Mouse (Mus musculus) stomach, embryonic 16.5 days (tissue): ENCODE data around the gene Stab1. TPM values are rescaled to one million over a fixed set of nuclear protein-coding genes. Genes with fewer than 3 reads are reported as not detected.

ENCODE experiments used
- ATAC-seq: fragments of 200-750 bp; cut with Nextera tagmentation; 2 replicates; pipeline ENCODE4 v1.8.0; 2017; ENCODE audit warnings: moderate number of reproducible peaks, moderate TSS enrichment; ENCODE audit not compliant: insufficient read depth, low FRiP score
- H3K27ac ChIP-seq: fragments of 300-500 bp; sonication (generic); 2 replicates; pipeline ENCODE4 v1.5.1; 2014; ENCODE audit warnings: low read length
- H3K27me3 ChIP-seq: fragments of 300-500 bp; sonication (generic); 2 replicates; pipeline ENCODE4 v1.6.1; 2014; ENCODE audit warnings: low read length, control low read depth, mixed read lengths; ENCODE audit not compliant: control insufficient read depth, insufficient read depth
- H3K36me3 ChIP-seq: fragments of 300-500 bp; sonication (generic); 2 replicates; pipeline ENCODE4 v1.6.1; 2014; ENCODE audit warnings: low read length; ENCODE audit not compliant: control insufficient read depth, insufficient read depth
- H3K4me1 ChIP-seq: fragments of 300-500 bp; sonication (generic); 2 replicates; pipeline ENCODE4 v1.6.1; 2014; ENCODE audit warnings: low read length, control low read depth, mixed read lengths; ENCODE audit not compliant: control insufficient read depth, insufficient read depth
- H3K4me2 ChIP-seq: fragments of 300-500 bp; sonication (generic); 2 replicates; pipeline ENCODE4 v1.6.1; 2014; ENCODE audit warnings: low read depth, low read length, mixed read lengths
- H3K4me3 ChIP-seq: fragments of 300-500 bp; sonication (generic); replicated peaks from 2 replicates; pipeline ENCODE4 v1.5.1; 2014; ENCODE audit warnings: mild to moderate bottlenecking, low read length
- H3K9ac ChIP-seq: fragments of 300-500 bp; sonication (generic); 2 replicates; pipeline ENCODE4 v1.6.1; 2014; ENCODE audit warnings: low read length
- H3K9me3 ChIP-seq: fragments of 300-500 bp; sonication (generic); replicated peaks from 2 replicates; pipeline ENCODE4 v1.6.1; 2016; ENCODE audit warnings: low read length, control low read depth; ENCODE audit not compliant: control insufficient read depth
- WGBS: fragments of 180-500 bp; shearing (Covaris S2); extraction: QIAGEN DNeasy Blood & Tissue Kit; methylation state at CpG from one replicate; pipeline ENCODE4 v1.1.7; 2014; 5-methylcytosine and 5-hydroxymethylcytosine counted together
- polyA plus RNA-seq: library from polyadenylated mRNA; unstranded; fragments of >200 nt; fragmentation: Nextera tagmentation; extraction: Ambion mirVana; gene quantifications from 2 replicates; pipeline ENCODE4 v1.2.1, GENCODE M21; 2015

Stab1 gene
- polyA plus RNA-seq, 1 experiment from 2014 or later = 41.9 TPM

GRCm38 (mm10) chr14:31165010-31165409 is 3.4 kb downstream of the Stab1 start:
- Histone ChIP-seq H3K9ac (no peak overlapping the region), H3K4me2 (no peak overlapping the region), H3K36me3 (0 out of 2 replicates have a peak, but pooled peaks cover under 1% of the 10 kb centered on the region), H3K9me3 (no peaks in the 10 kb centered on the region), H3K27me3 (no peaks in the 10 kb centered on the region), H3K4me1 (0 out of 2 replicates have a peak, but pooled peaks cover 8% of the 10 kb centered on the region), H3K4me3 (no peak overlapping the region), H3K27ac (no peak overlapping the region)
- WGBS = 47% methylated on average over 2 of the region's 2 CpGs
- no peak for ATAC-seq

GRCm38 (mm10) chr14:31164067-31164466 is 4.4 kb downstream of the Stab1 start:
- ATAC-seq = no peak
- Histone ChIP-seq H3K4me2 (no peak overlapping the region), H3K4me3 (no peak overlapping the region), H3K9ac (no peak overlapping the region), H3K4me1 (0 out of 2 replicates have a peak, but pooled peaks cover 8% of the 10 kb centered on the region), H3K27ac (no peak overlapping the region), H3K9me3 (no peaks in the 10 kb centered on the region), H3K36me3 (no peaks in the 10 kb centered on the region), H3K27me3 (no peaks in the 10 kb centered on the region)
- WGBS = 72% methylated on average over 8 of the region's 8 CpGs

- WGBS = 73% methylated on average over 10 of the region's 10 CpGs
- no peak for ATAC-seq
- H3K36me3 ChIP-seq = no peaks in the 10 kb centered on the region
Observed at GRCm38 (mm10) chr14:31161638-31162037, 6.8 kb downstream of the Stab1 start.

GRCm38 (mm10) chr14:31161191-31161590 is 7.2 kb downstream of the Stab1 start:
- Histone ChIP-seq H3K4me3 (no peak overlapping the region), H3K4me1 (0 out of 2 replicates have a peak, but pooled peaks cover 8% of the 10 kb centered on the region)

More at GRCm38 (mm10) chr14:31161638-31162037, 6.8 kb downstream of the Stab1 start:
- no peaks in the 10 kb centered on the region for H3K27me3 ChIP-seq
- H3K9me3 ChIP-seq = no peaks in the 10 kb centered on the region
- H3K4me3 ChIP-seq = no peak overlapping the region
- no peak overlapping the region for H3K9ac ChIP-seq
- 0 out of 2 replicates have a peak, but pooled peaks cover 8% of the 10 kb centered on the region for H3K4me1 ChIP-seq
- no peak overlapping the region for H3K4me2 ChIP-seq
- no peak overlapping the region for H3K27ac ChIP-seq

GRCm38 (mm10) chr14:31160196-31161150 is 8.0 kb downstream of the Stab1 start:
- no peak overlapping the region for H3K9ac ChIP-seq
- no peaks in the 10 kb centered on the region for H3K9me3 ChIP-seq
- ATAC-seq = peak; percentile 46; the same call in 1 of the 2 replicates
- 0 out of 2 replicates have a peak overlapping the region, but pooled peaks have one; percentile 10 for H3K4me2 ChIP-seq
- H3K4me1 ChIP-seq = 0 out of 2 replicates have a peak, but pooled peaks cover 6% of the 10 kb centered on the region
- H3K4me3 ChIP-seq = no peak overlapping the region
- H3K27me3 ChIP-seq = no peaks in the 10 kb centered on the region
- WGBS = 63% methylated on average over 27 of the region's 27 CpGs
- H3K36me3 ChIP-seq = no peaks in the 10 kb centered on the region
- no peak overlapping the region for H3K27ac ChIP-seq

More at GRCm38 (mm10) chr14:31161191-31161590, 7.2 kb downstream of the Stab1 start:
- no peaks in the 10 kb centered on the region for H3K27me3 ChIP-seq
- no peak overlapping the region for H3K27ac ChIP-seq
- 85% methylated on average over 7 of the region's 7 CpGs for WGBS
- H3K4me2 ChIP-seq = no peak overlapping the region
- H3K36me3 ChIP-seq = no peaks in the 10 kb centered on the region
- H3K9ac ChIP-seq = no peak overlapping the region
- no peaks in the 10 kb centered on the region for H3K9me3 ChIP-seq
- ATAC-seq = no peak

DNA sequence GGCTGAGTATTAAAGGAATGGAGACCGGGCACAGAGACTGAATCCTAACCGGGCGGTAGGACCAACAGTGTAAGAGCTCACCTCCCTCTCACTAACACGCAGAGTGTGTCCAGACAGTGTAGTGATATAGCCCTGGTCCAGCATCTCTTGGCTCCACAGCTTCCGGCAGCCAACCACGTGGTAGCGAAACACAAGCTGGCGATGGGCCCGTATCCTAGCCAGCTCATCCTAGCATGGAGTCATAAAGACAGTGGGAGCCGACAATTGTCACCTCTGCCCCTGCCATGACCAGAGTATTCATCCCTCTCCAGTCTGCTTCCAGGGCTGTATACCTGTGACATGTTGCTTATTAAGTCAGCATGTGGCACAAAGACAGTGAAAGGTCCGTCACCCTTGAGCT is 22.7 kb downstream of the Stab1 start:
- Histone ChIP-seq H3K27ac (no peak overlapping the region), H3K4me3 (no peak overlapping the region), H3K27me3 (no peaks in the 10 kb centered on the region), H3K9me3 (no peaks in the 10 kb centered on the region), H3K4me1 (no peaks in the 10 kb centered on the region), H3K36me3 (0 out of 2 replicates have a peak, but pooled peaks cover 10% of the 10 kb centered on the region), H3K4me2 (no peak overlapping the region), H3K9ac (no peak overlapping the region)
- 90% methylated on average over 11 of the region's 11 CpGs for WGBS
- no peak for ATAC-seq

DNA sequence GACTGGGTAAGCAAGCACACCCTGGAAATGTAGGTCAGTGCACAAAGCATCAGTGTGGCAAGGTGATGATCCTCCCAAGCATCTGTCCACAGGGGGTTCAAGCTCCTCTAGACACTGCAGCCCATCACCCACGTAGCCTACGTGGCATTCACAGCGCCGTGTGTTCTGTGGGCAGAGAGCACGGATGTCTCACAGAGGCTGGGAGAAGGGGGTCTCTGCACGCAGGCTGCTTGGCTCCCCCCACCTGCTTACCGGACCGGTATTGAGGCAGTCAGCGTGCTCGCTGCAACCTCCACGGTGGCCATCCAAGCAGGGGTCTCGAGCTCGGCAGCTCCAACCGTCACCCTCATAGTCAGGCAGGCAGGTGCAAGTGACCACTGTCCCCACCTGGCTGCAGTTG is 27.4 kb downstream of the Stab1 start:
- Histone ChIP-seq H3K36me3 (peaks cover 26% of the 10 kb centered on the region), H3K4me2 (no peak overlapping the region), H3K27ac (no peak overlapping the region), H3K9ac (no peak overlapping the region), H3K4me1 (no peaks in the 10 kb centered on the region), H3K9me3 (no peaks in the 10 kb centered on the region), H3K4me3 (no peak overlapping the region), H3K27me3 (no peaks in the 10 kb centered on the region)
- WGBS = 95% methylated on average over 14 of the region's 14 CpGs
- ATAC-seq = no peak

GRCm38 (mm10) chr14:31140141-31140540 is 28.3 kb downstream of the Stab1 start:
- Histone ChIP-seq H3K27ac (no peak overlapping the region), H3K4me1 (no peaks in the 10 kb centered on the region), H3K27me3 (no peaks in the 10 kb centered on the region), H3K4me2 (no peak overlapping the region), H3K9ac (no peak overlapping the region), H3K36me3 (peaks cover 34% of the 10 kb centered on the region), H3K4me3 (no peak overlapping the region), H3K9me3 (no peaks in the 10 kb centered on the region)
- WGBS = 91% methylated on average over 15 of the region's 15 CpGs
- ATAC-seq = no peak

GRCm38 (mm10) chr14:31139666-31140065 is 28.8 kb downstream of the Stab1 start:
- no peak overlapping the region for H3K9ac ChIP-seq
- ATAC-seq = no peak

More at GRCm38 (mm10) chr14:31139666-31140065, 28.8 kb downstream of the Stab1 start:
- Histone ChIP-seq H3K4me1 (0 out of 2 replicates have a peak, but pooled peaks cover 1% of the 10 kb centered on the region), H3K4me3 (no peak overlapping the region), H3K27ac (no peak overlapping the region), H3K4me2 (no peak overlapping the region), H3K27me3 (no peaks in the 10 kb centered on the region), H3K9me3 (no peaks in the 10 kb centered on the region), H3K36me3 (peaks cover 36% of the 10 kb centered on the region)
- WGBS = 89% methylated on average over 12 of the region's 12 CpGs
